Mouse (Mus musculus) heart, adult 2 months (tissue): ENCODE data around the gene Tlr9.

Source experiments
- EP300 ChIP-seq: fragments of 200-500 bp; IDR thresholded peaks from 2 replicates; pipeline ENCODE4 v1.6.1; 2011; ENCODE audit warnings: low read depth, low read length, control low read depth; ENCODE audit not compliant: insufficient read depth
- POLR2A ChIP-seq: fragments of 200-500 bp; IDR thresholded peaks from 2 replicates; pipeline ENCODE4 v1.6.1; 2011; ENCODE audit warnings: mild to moderate bottlenecking, low read depth, low read length, control low read depth; ENCODE audit not compliant: insufficient read depth

- TF ChIP-seq POLR2A: no peak
- no peak for TF ChIP-seq EP300
Observed at GRCm38 (mm10) chr9:106210853-106211609, 11.4 kb upstream of the Tlr9 start.
